Mouse (Mus musculus) limb, embryonic 15.5 days (tissue): ENCODE measurements around the gene Rnf157. TPM values are rescaled to one million over a fixed set of nuclear protein-coding genes. Genes with fewer than 3 reads are reported as not detected.
"Not testable (repeated sequence)": the region's sequence is repeated elsewhere in the genome, so short reads cannot be mapped to it uniquely, and the experiment has no call there.

Source experiments
- ATAC-seq: fragments of 200-750 bp; cut with Nextera tagmentation; 2 replicates; pipeline ENCODE4 v1.8.0; 2017; ENCODE audit warnings: low read depth, moderate TSS enrichment; ENCODE audit not compliant: insufficient number of reproducible peaks, low FRiP score, low TSS enrichment
- H3K27ac ChIP-seq: fragments of 300-500 bp; sonication (generic); 2 replicates; pipeline ENCODE4 v1.5.1; 2015; ENCODE audit warnings: moderate library complexity, mild to moderate bottlenecking, inconsistent platforms
- H3K27me3 ChIP-seq: fragments of 300-500 bp; sonication (generic); 2 replicates; pipeline ENCODE4 v1.6.1; 2015; ENCODE audit warnings: inconsistent platforms
- H3K36me3 ChIP-seq: fragments of 300-500 bp; sonication (generic); 2 replicates; pipeline ENCODE4 v1.6.1; 2015; ENCODE audit warnings: inconsistent platforms
- H3K4me1 ChIP-seq: fragments of 300-500 bp; sonication (generic); 2 replicates; pipeline ENCODE4 v1.6.1; 2015; ENCODE audit warnings: inconsistent platforms
- H3K4me2 ChIP-seq: fragments of 300-500 bp; sonication (generic); 2 replicates; pipeline ENCODE4 v1.6.1; 2015; ENCODE audit warnings: mild to moderate bottlenecking, inconsistent platforms
- H3K4me3 ChIP-seq: fragments of 300-500 bp; sonication (generic); 2 replicates; pipeline ENCODE4 v1.5.1; 2015; ENCODE audit warnings: mild to moderate bottlenecking, inconsistent platforms
- H3K9ac ChIP-seq: fragments of 300-500 bp; sonication (generic); 2 replicates; pipeline ENCODE4 v1.6.1; 2015; ENCODE audit warnings: inconsistent platforms
- H3K9me3 ChIP-seq: fragments of 300-500 bp; sonication (generic); 2 replicates; pipeline ENCODE4 v1.6.1; 2016; ENCODE audit warnings: inconsistent platforms
- WGBS: fragments of 180-500 bp; shearing (Covaris S2); methylation state at CpG from one replicate; pipeline ENCODE4 v1.1.7; 2015; 5-methylcytosine and 5-hydroxymethylcytosine counted together
- polyA plus RNA-seq: library from polyadenylated mRNA; unstranded; fragments of >200 nt; fragmentation: Nextera tagmentation; extraction: Ambion mirVana; gene quantifications from 2 replicates; pipeline ENCODE4 v1.2.1, GENCODE M21; 2015

Gene Rnf157
- polyA plus RNA-seq, 1 experiment from 2014 or later = 12.3 TPM

DNA sequence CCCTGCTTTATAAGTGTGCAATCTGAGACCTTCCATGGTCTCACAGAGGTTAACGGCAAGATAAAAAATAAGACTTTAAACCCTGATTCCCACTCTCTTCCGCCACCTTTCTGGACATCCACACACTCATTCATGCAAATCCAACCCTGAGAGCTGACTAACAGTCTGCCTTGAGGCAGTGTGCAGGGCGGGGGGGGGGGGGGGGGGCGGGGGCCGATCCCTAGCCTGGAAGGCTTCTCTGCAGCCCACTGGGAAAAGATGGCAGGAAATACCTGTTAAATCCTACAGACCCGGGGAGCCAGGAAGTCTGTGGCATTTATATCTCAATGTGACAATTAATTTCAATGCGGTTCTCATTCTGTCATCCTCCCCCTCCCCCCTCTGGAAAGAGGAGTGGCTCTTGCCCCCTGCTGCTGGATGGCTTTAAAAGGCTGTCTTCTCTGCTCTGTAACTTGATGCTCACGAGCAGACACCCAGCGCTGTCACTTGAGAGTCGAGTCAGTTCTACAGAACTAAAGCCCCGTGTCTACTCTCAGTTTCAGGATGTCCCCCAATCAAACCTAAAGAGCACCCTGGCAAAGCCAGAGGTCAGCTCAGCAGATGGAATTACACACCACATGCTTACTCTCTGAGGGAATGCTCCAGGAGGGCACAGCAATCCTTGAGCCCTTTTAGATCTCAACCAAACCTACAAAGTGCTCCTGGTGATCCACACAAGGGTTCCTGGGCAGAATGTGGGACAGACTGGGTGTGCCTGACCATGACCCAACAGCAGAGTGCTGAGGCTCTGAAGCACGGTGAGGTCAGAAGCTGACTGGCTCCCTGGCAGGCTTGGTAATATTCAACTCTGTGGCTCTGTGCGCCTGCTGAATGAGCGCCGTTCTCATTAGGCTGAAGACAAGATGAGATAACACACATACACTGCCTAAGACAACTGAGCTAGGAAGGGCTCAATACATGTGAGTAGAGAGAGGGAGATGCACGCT lies 25.5 kb downstream of the Rnf157 start:
- Histone ChIP-seq H3K4me2 (peak overlapping the region; percentile 31; the same call in 1 of the 2 replicates), H3K9me3 (no peaks in the 10 kb centered on the region), H3K9ac (no peak overlapping the region; the same call in 1 of the 2 replicates), H3K27ac (peak overlapping the region; percentile 63), H3K36me3 (peaks cover 5% of the 10 kb centered on the region; the same call in 1 of the 2 replicates), H3K27me3 (no peaks in the 10 kb centered on the region), H3K4me1 (peaks cover 17% of the 10 kb centered on the region), H3K4me3 (no peak overlapping the region; the same call in 1 of the 2 replicates)
- 18% methylated on average over 16 of the region's 16 CpGs for WGBS
- peak; percentile 58; the same call in 1 of the 2 replicates for ATAC-seq

- Histone ChIP-seq H3K27me3 (no peaks in the 10 kb centered on the region), H3K9ac (no peak overlapping the region), H3K27ac (peak overlapping the region; percentile 7; the same call in 1 of the 2 replicates), H3K4me1 (peaks cover 17% of the 10 kb centered on the region), H3K4me3 (no peak overlapping the region), H3K9me3 (no peaks in the 10 kb centered on the region), H3K4me2 (no peak overlapping the region), H3K36me3 (peaks cover 7% of the 10 kb centered on the region; the same call in 1 of the 2 replicates)
- 42% methylated on average over 5 of the region's 5 CpGs for WGBS
- no peak for ATAC-seq
Measured at GRCm38 (mm10) chr11:116385999-116386398, 26.8 kb downstream of the Rnf157 start.

DNA sequence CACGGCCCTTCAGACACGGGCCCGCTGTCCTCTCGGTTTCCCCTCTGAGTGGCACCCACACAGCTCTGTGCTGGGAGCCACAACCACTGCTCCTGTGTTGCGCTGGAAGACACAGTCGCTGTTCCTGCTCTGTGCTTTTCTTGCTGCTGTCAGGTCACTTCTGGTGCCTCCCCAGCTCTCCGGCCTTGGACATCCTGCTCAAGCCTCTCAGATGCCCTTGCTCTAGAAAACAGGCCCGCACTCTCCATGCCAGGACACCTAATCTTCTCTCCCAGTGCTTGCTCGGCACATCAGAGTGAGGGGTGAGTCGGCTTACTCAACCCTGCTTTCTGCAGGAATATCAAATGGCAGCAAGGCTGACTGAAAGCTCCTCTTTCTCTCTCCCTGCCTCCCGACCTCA lies 28.7 kb downstream of the Rnf157 start:
- Histone ChIP-seq H3K4me2 (no peak overlapping the region), H3K27ac (no peak overlapping the region), H3K27me3 (no peaks in the 10 kb centered on the region), H3K9me3 (no peaks in the 10 kb centered on the region), H3K36me3 (peaks cover 7% of the 10 kb centered on the region), H3K4me3 (no peak overlapping the region), H3K4me1 (peaks cover 17% of the 10 kb centered on the region), H3K9ac (no peak overlapping the region)
- ATAC-seq = no peak
- 80% methylated on average over 11 of the region's 11 CpGs for WGBS

DNA sequence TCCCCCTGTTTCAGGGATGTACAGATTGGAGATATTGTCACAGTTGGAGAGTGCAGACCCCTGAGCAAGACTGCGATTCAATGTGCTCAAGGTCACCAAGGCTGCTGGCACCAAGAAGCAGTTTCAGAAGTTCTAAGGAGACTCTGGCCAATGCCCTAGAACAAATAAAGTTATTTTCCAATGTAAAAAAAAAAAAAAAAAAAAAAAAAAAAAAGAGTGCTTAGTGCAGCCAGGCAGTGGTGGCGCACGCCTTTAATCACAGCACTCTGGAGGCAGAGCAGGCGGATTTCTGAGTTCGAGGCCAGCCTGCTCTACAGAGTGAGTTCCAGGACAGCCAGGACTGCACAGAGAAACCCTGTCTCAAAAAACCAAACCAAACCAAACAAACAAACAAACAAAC lies 29.8 kb downstream of the Rnf157 start:
- not testable (repeated sequence) for H3K4me2 ChIP-seq, H3K36me3 ChIP-seq, H3K9me3 ChIP-seq, ATAC-seq, H3K27me3 ChIP-seq, H3K9ac ChIP-seq, H3K4me3 ChIP-seq, H3K27ac ChIP-seq
- peaks cover 17% of the 10 kb centered on the region for H3K4me1 ChIP-seq
- 88% methylated on average over 5 of the region's 5 CpGs for WGBS

GRCm38 (mm10) chr11:116380767-116381166 lies 32.1 kb downstream of the Rnf157 start:
- Histone ChIP-seq H3K4me1 (no peaks in the 10 kb centered on the region), H3K9me3 (no peaks in the 10 kb centered on the region), H3K27me3 (no peaks in the 10 kb centered on the region), H3K36me3 (peaks cover 7% of the 10 kb centered on the region), H3K27ac (no peak overlapping the region), H3K4me2 (no peak overlapping the region), H3K4me3 (no peak overlapping the region), H3K9ac (no peak overlapping the region)
- 79% methylated on average over 7 of the region's 7 CpGs for WGBS
- ATAC-seq = no peak

GRCm38 (mm10) chr11:116379530-116379929 lies 33.3 kb downstream of the Rnf157 start:
- no peaks in the 10 kb centered on the region for H3K4me1 ChIP-seq
- no peak for ATAC-seq
- H3K4me2 ChIP-seq = no peak overlapping the region
- H3K4me3 ChIP-seq = no peak overlapping the region
- H3K36me3 ChIP-seq = peaks cover 7% of the 10 kb centered on the region
- 81% methylated on average over 6 of the region's 6 CpGs for WGBS
- H3K27me3 ChIP-seq = no peaks in the 10 kb centered on the region
- H3K9me3 ChIP-seq = no peaks in the 10 kb centered on the region
- H3K9ac ChIP-seq = no peak overlapping the region
- no peak overlapping the region for H3K27ac ChIP-seq

DNA sequence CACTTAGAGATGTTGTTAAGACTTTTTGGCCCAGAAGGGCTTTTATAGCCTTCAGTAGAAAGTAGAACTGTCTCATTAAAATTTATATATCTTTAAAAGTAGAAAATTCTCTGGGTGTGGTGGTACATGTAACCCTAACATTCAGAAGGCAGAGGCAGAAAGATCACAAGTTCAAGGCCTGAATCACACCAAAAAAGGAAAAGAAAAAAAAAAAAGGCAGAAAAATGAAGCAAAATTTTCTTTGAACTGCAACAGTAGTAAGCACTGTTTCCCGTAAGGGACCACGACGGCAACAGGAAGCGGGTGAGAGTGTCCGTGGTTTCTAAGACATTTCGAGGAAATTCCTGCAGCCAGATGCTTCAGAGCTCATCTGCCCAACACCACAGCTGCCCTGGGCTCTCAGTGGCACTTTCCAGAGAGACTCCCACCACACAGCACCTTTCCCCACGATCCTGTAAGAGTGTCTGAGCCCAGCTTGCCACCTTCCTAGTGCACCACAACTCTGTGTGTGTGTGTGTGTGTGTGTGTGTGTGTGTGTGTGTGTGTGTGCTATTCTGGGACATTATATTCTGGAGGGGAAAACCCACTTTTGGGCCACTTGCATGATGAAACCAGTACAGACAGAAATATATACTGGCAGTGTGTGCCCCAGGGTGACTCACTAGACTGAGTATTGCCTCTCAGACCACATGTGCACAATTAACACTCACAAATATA lies 35.7 kb downstream of the Rnf157 start:
- WGBS = 51% methylated on average over 7 of the region's 7 CpGs
- Histone ChIP-seq H3K4me1 (peaks cover 4% of the 10 kb centered on the region; the same call in 1 of the 2 replicates), H3K27ac (no peak overlapping the region), H3K9ac (no peak overlapping the region), H3K9me3 (no peaks in the 10 kb centered on the region), H3K4me3 (no peak overlapping the region), H3K4me2 (no peak overlapping the region), H3K27me3 (no peaks in the 10 kb centered on the region), H3K36me3 (peaks cover 2% of the 10 kb centered on the region; the same call in 1 of the 2 replicates)
- no peak for ATAC-seq

GRCm38 (mm10) chr11:116371894-116372450 lies 40.9 kb downstream of the Rnf157 start:
- Histone ChIP-seq H3K27ac (no peak overlapping the region), H3K4me3 (no peak overlapping the region), H3K9ac (no peak overlapping the region), H3K9me3 (no peaks in the 10 kb centered on the region), H3K27me3 (no peaks in the 10 kb centered on the region), H3K4me1 (peaks cover 23% of the 10 kb centered on the region), H3K4me2 (no peak overlapping the region), H3K36me3 (no peaks in the 10 kb centered on the region)
- ATAC-seq = no peak
- WGBS = 68% methylated on average over 4 of the region's 4 CpGs

- WGBS = 60% methylated on average over 5 of the region's 5 CpGs
- H3K4me1 ChIP-seq = peaks cover 31% of the 10 kb centered on the region
- H3K9ac ChIP-seq = no peak overlapping the region
- no peak overlapping the region for H3K4me3 ChIP-seq
- peak overlapping the region; percentile 43 for H3K27ac ChIP-seq
- ATAC-seq = no peak
- H3K36me3 ChIP-seq = no peaks in the 10 kb centered on the region
- H3K9me3 ChIP-seq = no peaks in the 10 kb centered on the region
- H3K4me2 ChIP-seq = no peak overlapping the region
- H3K27me3 ChIP-seq = no peaks in the 10 kb centered on the region
Measured at GRCm38 (mm10) chr11:116369633-116370032, 43.2 kb downstream of the Rnf157 start.

DNA sequence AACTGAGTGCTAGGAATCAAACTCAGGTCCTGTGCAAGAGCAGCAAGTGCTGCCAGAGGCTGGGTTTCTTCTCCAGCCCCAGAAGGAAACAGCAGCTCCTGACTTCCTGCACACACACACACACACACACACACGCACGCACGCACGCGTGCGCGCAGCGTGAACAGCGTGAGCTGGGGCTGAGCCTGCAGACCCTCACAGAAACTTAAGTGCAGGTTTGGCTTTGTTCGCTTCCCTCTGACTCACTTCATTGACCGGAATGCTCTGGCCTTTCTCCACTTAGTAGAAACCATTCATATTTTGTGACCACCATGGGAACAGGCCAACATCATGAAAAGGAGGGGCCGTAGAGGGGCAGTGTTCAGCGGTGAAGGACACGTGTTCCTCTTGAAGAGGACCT lies 43.8 kb downstream of the Rnf157 start:
- ATAC-seq = 0 out of 2 replicates have a peak, but pooled peaks have one; percentile 21

DNA sequence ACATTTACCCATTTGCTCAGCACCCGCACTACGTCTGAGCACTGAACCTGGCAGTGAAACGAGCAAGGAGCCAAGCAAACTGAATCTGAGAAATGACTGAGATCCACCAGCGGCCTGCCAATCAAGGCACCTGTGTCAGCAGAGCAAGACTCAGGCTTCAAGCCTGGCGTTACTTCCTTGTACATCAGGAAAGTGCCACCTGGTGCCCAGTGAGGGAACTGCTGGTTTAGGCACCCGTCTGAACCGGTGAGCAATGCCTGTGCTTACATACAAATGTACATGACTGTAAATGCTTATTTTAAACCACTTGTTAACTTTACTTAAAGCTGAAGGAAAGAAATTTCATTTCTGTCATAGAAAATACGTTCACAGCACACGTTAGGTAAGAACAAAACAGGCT lies 44.7 kb downstream of the Rnf157 start:
- Histone ChIP-seq H3K36me3 (no peaks in the 10 kb centered on the region), H3K4me1 (peaks cover 27% of the 10 kb centered on the region), H3K9ac (no peak overlapping the region), H3K27ac (no peak overlapping the region), H3K27me3 (no peaks in the 10 kb centered on the region), H3K9me3 (no peaks in the 10 kb centered on the region), H3K4me3 (no peak overlapping the region), H3K4me2 (no peak overlapping the region)
- no peak for ATAC-seq
- WGBS = 21% methylated on average over 9 of the region's 9 CpGs

More for the DNA sequence above, 43.8 kb downstream of the Rnf157 start:
- Histone ChIP-seq H3K9me3 (no peaks in the 10 kb centered on the region), H3K27ac (0 out of 2 replicates have a peak overlapping the region, but pooled peaks have one; percentile 13), H3K9ac (no peak overlapping the region), H3K4me3 (no peak overlapping the region), H3K4me2 (no peak overlapping the region), H3K27me3 (no peaks in the 10 kb centered on the region), H3K4me1 (peaks cover 29% of the 10 kb centered on the region), H3K36me3 (no peaks in the 10 kb centered on the region)
- 73% methylated on average over 14 of the region's 14 CpGs for WGBS
